Mouse (Mus musculus) urinary bladder, postnatal 36 days (tissue): ENCODE results near the gene Hist1h3e.
A peak's percentile ranks its signal among the peaks of the same experiment; 100 is the strongest.
"Not testable (repeated sequence)": the region's sequence is repeated elsewhere in the genome, so short reads cannot be mapped to it uniquely, and the experiment has no call there.

Source experiments
- DNase-seq, 2 experiments: peaks; one replicate each; pipeline ENCODE4 v3.0.0; 2022; ENCODE audit warnings: low spot score in 2 of 2, mixed read lengths in 1 of 2

The Hist1h3e gene

GRCm38 (mm10) chr13:23583387-23584068 lies 21.4 kb upstream of the Hist1h3e start:
- no peak for DNase-seq

GRCm38 (mm10) chr13:23582219-23583056 lies 20.3 kb upstream of the Hist1h3e start:
- no peak for DNase-seq

- peak; percentile 98 to 100 for DNase-seq
Observed at GRCm38 (mm10) chr13:23581408-23582218, 19.4 kb upstream of the Hist1h3e start, which contains the start of gene Hist1h4d. Hist1h4d (plus strand) TSS chr13:23581598.

GRCm38 (mm10) chr13:23577835-23578234 lies 15.7 kb upstream of the Hist1h3e start:
- no peak for DNase-seq

- DNase-seq = no peak
Observed at GRCm38 (mm10) chr13:23576906-23577639, 14.9 kb upstream of the Hist1h3e start.

DNA sequence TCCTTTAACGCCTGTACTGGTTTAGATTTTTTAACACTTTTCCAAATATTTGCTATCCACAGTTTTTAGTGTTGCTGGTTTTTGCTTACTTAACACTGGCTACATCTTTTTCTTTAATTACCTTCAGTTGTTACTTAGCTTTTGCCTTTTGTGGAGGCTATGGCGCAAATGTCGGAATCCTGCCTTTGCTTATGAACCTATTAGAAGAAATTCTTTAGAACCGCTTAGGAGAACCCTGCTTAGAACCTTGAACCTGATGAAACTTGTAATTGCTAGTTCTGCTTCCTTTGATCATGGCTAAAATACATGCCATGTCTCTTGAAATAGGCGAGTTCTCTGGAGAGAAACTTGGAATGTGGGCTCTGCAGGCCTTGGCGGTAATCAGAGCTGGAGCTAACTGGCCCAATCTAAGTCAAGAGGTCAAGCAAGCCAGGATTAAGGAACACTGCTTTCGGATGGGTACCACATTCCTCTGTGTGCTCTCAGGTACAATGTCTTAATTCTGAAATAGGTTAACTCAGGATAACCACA lies 14.2 kb upstream of the Hist1h3e start:
- DNase-seq = no peak

- not testable (repeated sequence) for DNase-seq
Observed at GRCm38 (mm10) chr13:23575864-23576313, 13.7 kb upstream of the Hist1h3e start.

DNA sequence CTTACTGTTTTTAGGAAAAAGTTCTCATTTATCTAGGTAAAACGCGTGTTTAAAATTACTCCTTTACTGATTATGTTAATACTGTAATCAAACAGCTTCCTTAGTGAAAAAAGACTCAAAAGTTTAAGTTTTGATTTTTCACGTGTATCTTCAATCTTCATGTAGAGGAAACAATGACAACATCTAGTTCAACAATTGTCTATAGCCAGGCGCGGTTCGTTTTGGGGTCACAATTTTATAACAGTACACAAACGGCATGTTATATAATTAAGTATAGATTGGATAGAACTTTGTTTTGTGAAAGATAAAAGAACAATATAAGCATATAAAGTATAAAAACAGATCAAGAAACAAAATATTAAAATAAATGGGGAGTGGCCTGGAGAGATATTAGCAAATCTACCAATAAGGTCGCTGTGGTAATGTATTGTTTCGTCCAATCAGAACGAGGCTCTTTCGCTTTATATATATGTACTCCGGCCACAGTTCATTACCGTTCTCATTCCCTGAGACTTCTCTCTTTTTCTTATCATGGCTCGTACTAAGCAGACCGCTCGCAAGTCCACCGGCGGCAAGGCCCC lies 13.2 kb upstream of the Hist1h3e start, which contains the start of gene Hist1h3d:
Gene Hist1h3d (plus strand): TSS at position 493 of the 581 bp plus-strand sequence.
- DNase-seq = no peak

- not testable (repeated sequence) for DNase-seq
Observed at GRCm38 (mm10) chr13:23574546-23575170, 12.5 kb upstream of the Hist1h3e start.

GRCm38 (mm10) chr13:23573898-23574524 lies 11.8 kb upstream of the Hist1h3e start, which contains the start of the genes Hist1h2bf and Hist1h2ad:
Hist1h2bf (minus strand) TSS chr13:23574196.
Hist1h2ad (plus strand) TSS chr13:23574381.
- peak; percentile 66 to 86 for DNase-seq

- DNase-seq = not testable (repeated sequence)
Observed at GRCm38 (mm10) chr13:23573034-23573897, 11.1 kb upstream of the Hist1h3e start.

GRCm38 (mm10) chr13:23572218-23573033 lies 10.3 kb upstream of the Hist1h3e start:
- no peak for DNase-seq

GRCm38 (mm10) chr13:23571504-23572217 lies 9.5 kb upstream of the Hist1h3e start:
- not testable (repeated sequence) for DNase-seq

GRCm38 (mm10) chr13:23571022-23571503 lies 8.9 kb upstream of the Hist1h3e start, which contains the start of the genes Hist1h2ae and Hist1h2bg:
Hist1h2ae (minus strand) TSS chr13:23571220.
Hist1h2bg (plus strand) TSS chr13:23571396.
- DNase-seq = peak in 1 of 2 experiments; percentile 54

DNA sequence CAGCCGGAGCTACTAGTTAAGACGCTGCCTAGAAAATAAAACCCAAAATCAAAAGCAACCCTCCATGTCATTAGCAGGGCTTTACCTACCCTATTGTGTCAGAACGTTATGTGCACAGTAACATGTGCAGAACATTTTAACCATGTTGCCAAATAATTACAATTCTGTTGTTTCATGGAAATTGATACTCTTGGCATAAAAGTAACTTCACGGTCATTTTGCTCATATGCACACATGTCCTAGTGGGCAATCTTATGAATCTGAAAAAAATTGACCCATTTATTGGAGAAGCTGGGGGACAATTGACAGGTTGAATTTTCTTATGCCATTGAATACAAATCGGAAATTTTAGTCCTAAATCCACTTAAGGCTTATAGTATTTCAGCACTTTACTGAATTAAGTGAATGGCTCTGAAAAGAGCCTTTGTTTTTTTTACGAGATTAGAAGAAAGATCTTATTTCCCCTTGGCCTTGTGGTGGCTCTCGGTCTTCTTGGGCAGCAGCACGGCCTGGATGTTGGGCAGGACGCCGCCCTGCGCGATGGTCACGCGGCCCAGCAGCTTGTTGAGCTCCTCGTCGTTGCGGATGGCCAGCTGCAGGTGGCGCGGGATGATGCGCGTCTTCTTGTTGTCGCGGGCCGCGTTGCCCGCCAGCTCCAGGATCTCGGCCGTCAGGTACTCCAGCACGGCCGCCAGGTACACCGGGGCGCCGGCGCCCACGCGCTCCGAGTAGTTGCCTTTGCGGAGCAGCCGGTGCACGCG lies 8.3 kb upstream of the Hist1h3e start:
- DNase-seq = not testable (repeated sequence)

- DNase-seq = no peak
Observed at GRCm38 (mm10) chr13:23564482-23564881, 2.3 kb upstream of the Hist1h3e start.
